In the genomic region with DNA sequence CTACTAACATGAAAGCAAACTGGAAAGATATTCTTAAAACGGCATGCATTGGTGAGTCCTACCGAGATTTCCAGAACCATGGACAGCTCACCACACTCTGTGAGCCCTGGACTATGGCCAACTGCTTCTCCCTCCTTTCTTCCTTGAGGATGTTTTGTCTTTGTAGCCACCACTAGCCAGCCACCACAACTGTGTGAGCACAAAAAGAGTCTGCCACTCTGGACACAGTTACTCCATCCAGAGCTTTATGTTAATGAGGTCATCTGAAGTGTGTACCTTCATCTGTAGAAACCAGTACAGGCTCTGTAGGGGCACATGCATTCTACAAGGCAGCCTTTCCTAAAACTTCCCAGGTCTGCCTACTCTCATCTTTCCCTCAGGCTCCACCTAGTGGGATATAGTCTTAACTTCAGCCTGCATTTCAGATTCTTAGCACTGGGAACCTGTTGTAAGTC, we compare ENCODE assay signal across 9 mouse cellular contexts. TPM values are rescaled to one million over a fixed set of nuclear protein-coding genes. Genes with fewer than 3 reads are reported as not detected.
DNase-seq lines count a peak whose midpoint lies in the region; ATAC-seq and TF ChIP-seq lines count a peak whose summit lies in the region.
"Had no signal": no experiment of that assay in that cellular context is flagged by ENCODE, and none has a peak within 500 bp of the region (broad histone marks: within the 10 kb centered on the region; RNA-seq: fewer than 3 reads in every experiment).

No protein-coding gene starts in this region.

- intact Hi-C loops in heart, postnatal 10 days (cut with DNase I), result loop anchor here (1.0 kb wide), 1 partner anchor 470 kb away; no protein-coding TSS in a partner anchor
- intact Hi-C loops in left cerebral cortex, adult 2 months (cut with DNase I), result loop anchor here (1.0 to 5.0 kb wide), 3 partner anchors 72 to 493 kb away; no protein-coding TSS in a partner anchor

- H3K27ac ChIP-seq in cerebellum, adult 2 months (ENCODE audit: insufficient read depth, low read length), result no peak overlapping the region
- H3K27ac ChIP-seq in left cerebral cortex, adult 2 months, result no peak overlapping the region
- no peak overlapping the region for H3K27ac ChIP-seq in neural tube, embryonic 13.5 days (replicated peaks)
- H3K27ac ChIP-seq: embryonic facial prominence, embryonic 15.5 days had no signal

- peak; percentile 14 for DNase-seq in 3134 (ENCODE audit: extremely low read depth, insufficient read length, low spot score)
- peak; percentile 52 to 72 for DNase-seq in cerebellum, adult 2 months
- DNase-seq in heart, postnatal 10 days, result peak; percentile 37 to 55
- peak in 1 of 2 experiments; percentile 20 for DNase-seq in left cerebral cortex, adult 2 months (ENCODE audit: extremely low spot score in 1 of 2, low spot score in 2 of 2)
- no peak for DNase-seq in thymus, postnatal 36 days

- no peaks in the 10 kb centered on the region for H3K27me3 ChIP-seq in E14TG2a.4 (ENCODE audit: insufficient read depth, low read length)
- H3K27me3 ChIP-seq in cerebellum, adult 2 months (ENCODE audit: control insufficient read depth, insufficient read depth, low read length), result no peaks in the 10 kb centered on the region
- H3K27me3 ChIP-seq in neural tube, embryonic 13.5 days, result no peaks in the 10 kb centered on the region
- H3K27me3 ChIP-seq: embryonic facial prominence, embryonic 15.5 days had no signal

- WGBS in cerebellum, adult 2 months, result 3% methylated on average over 2 of the region's 2 CpGs
- 27% methylated on average over 2 of the region's 2 CpGs for WGBS in neural tube, embryonic 13.5 days

- H3K4me3 ChIP-seq in E14TG2a.4 (replicated peaks; ENCODE audit: low read length), result no peak overlapping the region
- no peak overlapping the region for H3K4me3 ChIP-seq in cerebellum, adult 2 months (replicated peaks; ENCODE audit: insufficient read depth, low read depth, low read length)
- no peak overlapping the region for H3K4me3 ChIP-seq in left cerebral cortex, adult 2 months
- no peak overlapping the region for H3K4me3 ChIP-seq in neural tube, embryonic 13.5 days
- H3K4me3 ChIP-seq: embryonic facial prominence, embryonic 15.5 days had no signal

- peak; percentile 26 for TF ChIP-seq CTCF in E14TG2a.4 (conservative IDR thresholded peaks at IDR 0.05; ENCODE audit: low read length)
- peak; percentile 61 for TF ChIP-seq CTCF in cerebellum, adult 2 months (IDR thresholded peaks at IDR 0.05; ENCODE audit: borderline replicate concordance, insufficient read depth, low read depth, low read length)
- peak; percentile 66 for TF ChIP-seq CTCF in left cerebral cortex, adult 2 months (IDR thresholded peaks at IDR 0.05)

- no peaks in the 10 kb centered on the region for H3K9me3 ChIP-seq in E14TG2a.4 (ENCODE audit: low read length)
- H3K9me3 ChIP-seq in neural tube, embryonic 13.5 days, result no peaks in the 10 kb centered on the region
- H3K9me3 ChIP-seq: embryonic facial prominence, embryonic 15.5 days had no signal

- no peak overlapping the region for H3K9ac ChIP-seq in neural tube, embryonic 13.5 days
- H3K9ac ChIP-seq: embryonic facial prominence, embryonic 15.5 days had no signal

- H3K4me2 ChIP-seq in neural tube, embryonic 13.5 days, result no peak overlapping the region
- H3K4me2 ChIP-seq: embryonic facial prominence, embryonic 15.5 days had no signal

- no peaks in the 10 kb centered on the region for H3K4me1 ChIP-seq in E14TG2a.4 (replicated peaks; ENCODE audit: low read depth, low read length)
- H3K4me1 ChIP-seq in cerebellum, adult 2 months (ENCODE audit: control insufficient read depth, insufficient read depth, low read length), result peaks cover 12% of the 10 kb centered on the region; the same call in 1 of the 2 replicates
- H3K4me1 ChIP-seq in neural tube, embryonic 13.5 days (replicated peaks), result no peaks in the 10 kb centered on the region
- H3K4me1 ChIP-seq: embryonic facial prominence, embryonic 15.5 days had no signal

- no peak for TF ChIP-seq POLR2A in cerebellum, adult 2 months (IDR thresholded peaks at IDR 0.05; ENCODE audit: borderline replicate concordance, insufficient read depth, low read length)

- peak; percentile 67 for ATAC-seq in neural tube, embryonic 13.5 days (ENCODE audit: low read depth)

- no peaks in the 10 kb centered on the region for H3K36me3 ChIP-seq in E14TG2a.4 (ENCODE audit: insufficient read depth, low read length)
- H3K36me3 ChIP-seq in neural tube, embryonic 13.5 days, result no peaks in the 10 kb centered on the region
- H3K36me3 ChIP-seq: embryonic facial prominence, embryonic 15.5 days had no signal

RNA-seq across cellular contexts. Expression of gene Speer4b, which starts 43.6 kb away (rescaled TPM):
- polyA plus RNA-seq in cerebellum, adult 2 months (2012; rRNA removed), result not detected in 2 replicates
- not detected for total RNA-seq in heart, postnatal 10 days (2021)
- not detected for total RNA-seq in left cerebral cortex, adult 2 months (2021)
- polyA plus RNA-seq in neural tube, embryonic 13.5 days (2015; fragmentation: Nextera tagmentation; extraction: Ambion mirVana), result 0.50 TPM in 1 of 2 replicates, not detected in the other
- polyA plus RNA-seq: embryonic facial prominence, embryonic 15.5 days; liver, embryonic 16.5 days had no signal

Comparison
In these comparisons a context has a peak if more than half of its experiments do, and no peak if none do; other contexts are left out.
1. DNase-seq: peak in 3134 (single experiment), cerebellum, adult 2 months (2 of 2) and heart, postnatal 10 days (2 of 2); none in thymus, postnatal 36 days (0 of 2).
2. Peak in every context shown above with its lines, with median percentiles within 50 percentile points of each other: CTCF ChIP-seq.